Mouse (Mus musculus) layer of hippocampus, adult 9-10 months (tissue): ENCODE measurements around the gene Nisch.

Experiments
- DNase-seq: peaks from one replicate; pipeline ENCODE4 v3.0.0; 2022; ENCODE audit warnings: low spot score

Nisch gene

GRCm38 (mm10) chr14:31215157-31216002 lies 1.4 kb downstream of the Nisch start:
- DNase-seq: no peak

GRCm38 (mm10) chr14:31214684-31215083 lies 2.1 kb downstream of the Nisch start:
- no peak for DNase-seq

- no peak for DNase-seq
These were observed 2.9 kb downstream of the Nisch start for GRCm38 (mm10) chr14:31213868-31214267.

- no peak for DNase-seq
These were observed 4.2 kb downstream of the Nisch start for GRCm38 (mm10) chr14:31212499-31212898.

GRCm38 (mm10) chr14:31211854-31212253 lies 4.9 kb downstream of the Nisch start:
- DNase-seq: no peak

- no peak for DNase-seq
These were observed 7.6 kb downstream of the Nisch start for GRCm38 (mm10) chr14:31209133-31209557.

- no peak for DNase-seq
These were observed 8.7 kb downstream of the Nisch start, which contains the start of gene Tnnc1 for GRCm38 (mm10) chr14:31208084-31208483. TSS of gene Tnnc1 (plus strand) at chr14:31208312.

GRCm38 (mm10) chr14:31207070-31207830 lies 9.5 kb downstream of the Nisch start:
- DNase-seq: no peak

- DNase-seq: peak; percentile 85
These were observed 10.2 kb downstream of the Nisch start for GRCm38 (mm10) chr14:31206472-31206981.

- no peak for DNase-seq
These were observed 10.9 kb downstream of the Nisch start for GRCm38 (mm10) chr14:31205562-31206467.

- no peak for DNase-seq
These were observed 11.5 kb downstream of the Nisch start for GRCm38 (mm10) chr14:31205244-31205561.

GRCm38 (mm10) chr14:31204844-31205243 lies 11.9 kb downstream of the Nisch start:
- no peak for DNase-seq

GRCm38 (mm10) chr14:31200038-31200437 lies 16.7 kb downstream of the Nisch start:
- DNase-seq: no peak

GRCm38 (mm10) chr14:31199599-31199998 lies 17.1 kb downstream of the Nisch start:
- no peak for DNase-seq

- no peak for DNase-seq
These were observed 18.9 kb downstream of the Nisch start for GRCm38 (mm10) chr14:31197547-31198516.

GRCm38 (mm10) chr14:31195968-31196367 lies 20.8 kb downstream of the Nisch start:
- no peak for DNase-seq

GRCm38 (mm10) chr14:31195521-31195920 lies 21.2 kb downstream of the Nisch start:
- no peak for DNase-seq

- no peak for DNase-seq
These were observed 21.7 kb downstream of the Nisch start for GRCm38 (mm10) chr14:31194891-31195513.

GRCm38 (mm10) chr14:31194441-31194840 lies 22.3 kb downstream of the Nisch start:
- no peak for DNase-seq

- DNase-seq: no peak
These were observed 23.0 kb downstream of the Nisch start for GRCm38 (mm10) chr14:31193791-31194190.
